Mouse (Mus musculus) embryonic facial prominence, embryonic 11.5 days (tissue): ENCODE results near the gene Myo3a. TPM values are rescaled to one million over a fixed set of nuclear protein-coding genes. Genes with fewer than 3 reads are reported as not detected.
"Not testable (repeated sequence)": the region's sequence is repeated elsewhere in the genome, so short reads cannot be mapped to it uniquely, and the experiment has no call there.

Source experiments
- ATAC-seq: fragments of 200-750 bp; cut with Nextera tagmentation; replicated peaks from 2 replicates; pipeline ENCODE4 v1.8.0; 2017; ENCODE audit warnings: low read depth; ENCODE audit not compliant: insufficient number of reproducible peaks, low FRiP score, low TSS enrichment
- DNase-seq: peaks from one replicate; pipeline ENCODE4 v3.0.0-alpha.2; 2015; ENCODE audit warnings: low spot score
- H3K27ac ChIP-seq: fragments of 300-500 bp; sonication (generic); replicated peaks from 2 replicates; pipeline ENCODE4 v1.5.1; 2014; ENCODE audit warnings: mild to moderate bottlenecking, low read depth, low read length, control low read depth
- H3K27me3 ChIP-seq: fragments of 300-500 bp; sonication (generic); 2 replicates; pipeline ENCODE4 v1.6.1; 2014; ENCODE audit warnings: mild to moderate bottlenecking, low read length, moderate library complexity, mixed read lengths; ENCODE audit not compliant: control insufficient read depth, insufficient read depth
- H3K36me3 ChIP-seq: fragments of 300-500 bp; sonication (generic); replicated peaks from 2 replicates; pipeline ENCODE4 v1.6.1; 2014; ENCODE audit warnings: low read depth, mild to moderate bottlenecking, low read length, moderate library complexity, mixed read lengths; ENCODE audit not compliant: control insufficient read depth, insufficient read depth
- H3K4me1 ChIP-seq: fragments of 300-500 bp; sonication (generic); 2 replicates; pipeline ENCODE4 v1.6.1; 2014; ENCODE audit warnings: low read length, mixed read lengths; ENCODE audit not compliant: control insufficient read depth, insufficient read depth
- H3K4me2 ChIP-seq: fragments of 300-500 bp; sonication (generic); 2 replicates; pipeline ENCODE4 v1.6.1; 2014; ENCODE audit warnings: low read depth, mild to moderate bottlenecking, control low read depth, low read length, moderate library complexity
- H3K4me3 ChIP-seq: fragments of 300-500 bp; sonication (generic); 2 replicates; pipeline ENCODE4 v1.5.1; 2014; ENCODE audit warnings: low read depth, low read length, control low read depth
- H3K9ac ChIP-seq: fragments of 300-500 bp; sonication (generic); replicated peaks from 2 replicates; pipeline ENCODE4 v1.6.1; 2014; ENCODE audit warnings: mild to moderate bottlenecking, control low read depth, low read length
- H3K9me3 ChIP-seq: fragments of 300-500 bp; sonication (generic); replicated peaks from 2 replicates; pipeline ENCODE4 v1.6.1; 2016; ENCODE audit warnings: mild to moderate bottlenecking, low read length, inconsistent platforms, mixed read lengths; ENCODE audit not compliant: control insufficient read depth
- WGBS: fragments of 180-500 bp; shearing (Covaris S2); extraction: QIAGEN DNeasy Blood & Tissue Kit; methylation state at CpG from one replicate; pipeline ENCODE4 v1.1.7; 2014; 5-methylcytosine and 5-hydroxymethylcytosine counted together
- polyA plus RNA-seq: library from polyadenylated mRNA; unstranded; fragments of >200 nt; fragmentation: Nextera tagmentation; extraction: Ambion mirVana; gene quantifications from 2 replicates; pipeline ENCODE4 v1.2.1, GENCODE M21; 2014

The Myo3a gene
- polyA plus RNA-seq, 1 experiment from 2014 or later, result not detected

- ATAC-seq (no peak), DNase-seq (no peak)
- H3K4me2 ChIP-seq, result no peak overlapping the region
- no peak overlapping the region for H3K4me3 ChIP-seq
- H3K27me3 ChIP-seq, result no peaks in the 10 kb centered on the region
- H3K36me3 ChIP-seq, result no peaks in the 10 kb centered on the region
- H3K27ac ChIP-seq, result no peak overlapping the region
- H3K9me3 ChIP-seq, result no peaks in the 10 kb centered on the region
- H3K4me1 ChIP-seq, result no peaks in the 10 kb centered on the region
- H3K9ac ChIP-seq, result no peak overlapping the region
- WGBS, result 17% methylated on average over 2 of the region's 2 CpGs
Observed at GRCm38 (mm10) chr2:22294447-22294738, 67.1 kb downstream of the Myo3a start.

DNA sequence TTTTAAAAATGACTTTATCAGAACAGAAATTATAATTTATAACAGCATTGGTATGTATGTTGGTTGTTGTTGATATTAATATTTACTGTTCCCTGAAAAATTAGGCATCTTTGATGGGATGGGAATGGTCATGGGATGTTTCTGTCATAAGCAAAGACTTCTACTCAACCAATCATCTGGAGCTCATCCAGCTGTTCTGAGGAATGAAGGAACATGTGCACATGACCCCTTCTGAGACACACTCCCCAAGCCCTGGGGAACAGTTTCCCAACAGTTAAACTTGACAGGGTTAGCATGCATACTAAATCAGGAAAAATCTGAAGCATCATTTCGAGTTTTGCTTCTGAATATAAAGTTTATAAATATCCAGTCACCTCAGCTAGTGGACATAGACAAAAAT lies 70.6 kb downstream of the Myo3a start:
- H3K9me3 ChIP-seq, result no peaks in the 10 kb centered on the region
- H3K27ac ChIP-seq, result no peak overlapping the region
- no peak for DNase-seq
- H3K4me1 ChIP-seq, result no peaks in the 10 kb centered on the region
- H3K4me3 ChIP-seq, result no peak overlapping the region
- H3K4me2 ChIP-seq, result no peak overlapping the region
- no peaks in the 10 kb centered on the region for H3K36me3 ChIP-seq
- no peaks in the 10 kb centered on the region for H3K27me3 ChIP-seq
- ATAC-seq, result no peak
- H3K9ac ChIP-seq, result no peak overlapping the region
- WGBS, result 70% methylated on average over 1 of the region's 1 CpGs

- H3K9me3 ChIP-seq, result no peaks in the 10 kb centered on the region
- ATAC-seq (peak; percentile 85), DNase-seq (peak; percentile 40)
- peak overlapping the region; percentile 50 for H3K9ac ChIP-seq
- peak overlapping the region; percentile 81 for H3K4me2 ChIP-seq
- H3K4me3 ChIP-seq, result peak overlapping the region; percentile 36
- H3K27ac ChIP-seq, result no peak overlapping the region
- no peaks in the 10 kb centered on the region for H3K4me1 ChIP-seq
- H3K36me3 ChIP-seq, result no peaks in the 10 kb centered on the region
- no peaks in the 10 kb centered on the region for H3K27me3 ChIP-seq
- WGBS, result 4% methylated on average over 25 of the region's 32 CpGs
Observed at GRCm38 (mm10) chr2:22338269-22338857, 111.1 kb downstream of the Myo3a start.

DNA sequence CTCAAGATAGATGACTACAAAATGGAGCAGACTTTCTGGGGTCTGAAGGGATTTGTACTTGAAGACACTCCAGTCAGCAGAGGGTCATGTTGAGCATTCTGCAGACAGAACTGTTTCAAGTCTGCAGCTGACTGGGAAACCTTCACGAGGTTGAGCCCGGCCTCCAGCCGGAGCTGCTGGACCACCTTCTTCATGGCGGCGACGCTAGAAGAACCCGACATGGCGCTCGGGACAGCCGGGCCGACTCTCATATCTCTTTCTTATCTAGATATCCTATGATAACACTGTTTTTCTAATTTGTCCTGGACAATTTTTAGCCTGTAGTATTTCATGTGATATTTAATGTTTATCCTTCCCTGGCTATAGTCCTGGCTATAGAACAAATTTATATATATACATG lies 183.2 kb downstream of the Myo3a start:
- H3K9me3 ChIP-seq, H3K9ac ChIP-seq, H3K36me3 ChIP-seq, H3K4me2 ChIP-seq, H3K27me3 ChIP-seq, ATAC-seq, H3K27ac ChIP-seq, H3K4me1 ChIP-seq, DNase-seq, H3K4me3 ChIP-seq: not testable (repeated sequence)
- WGBS, result 90% methylated on average over 11 of the region's 11 CpGs

DNA sequence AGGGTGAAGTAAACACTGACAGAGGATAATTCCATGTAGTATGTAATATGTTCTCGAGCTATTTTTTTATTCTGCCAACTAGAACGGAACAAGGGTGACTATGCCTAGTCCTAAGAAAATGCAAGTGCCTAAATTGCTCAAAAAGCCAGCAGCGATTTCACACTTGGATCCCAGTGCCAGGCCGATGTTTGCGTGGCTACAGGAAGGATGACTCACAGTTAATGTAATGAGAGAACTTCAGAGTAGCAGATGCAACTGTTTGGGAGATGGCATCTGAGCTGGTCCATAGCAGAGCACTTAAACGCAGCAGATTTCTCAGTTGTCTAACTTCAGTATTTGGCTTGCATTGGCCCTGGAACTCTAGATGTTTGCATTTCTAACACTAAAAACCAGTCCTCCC lies 321.1 kb downstream of the Myo3a start:
- Histone ChIP-seq H3K27me3 (no peaks in the 10 kb centered on the region), H3K27ac (no peak overlapping the region), H3K9me3 (no peaks in the 10 kb centered on the region), H3K9ac (no peak overlapping the region), H3K4me3 (no peak overlapping the region), H3K36me3 (no peaks in the 10 kb centered on the region), H3K4me2 (no peak overlapping the region), H3K4me1 (no peaks in the 10 kb centered on the region)
- DNase-seq (no peak), ATAC-seq (no peak)
- 88% methylated on average over 6 of the region's 6 CpGs for WGBS

- not testable (repeated sequence) for H3K27me3 ChIP-seq, H3K27ac ChIP-seq, H3K9ac ChIP-seq, H3K9me3 ChIP-seq, H3K4me2 ChIP-seq, H3K36me3 ChIP-seq, H3K4me3 ChIP-seq, DNase-seq, H3K4me1 ChIP-seq
- whole genome bisulfite sequencing, result 88% methylated on average over 13 of the region's 14 CpGs
- ATAC-seq, result peak; percentile 87
Observed at GRCm38 (mm10) chr2:22587469-22588169, 360.3 kb downstream of the Myo3a start.

DNA sequence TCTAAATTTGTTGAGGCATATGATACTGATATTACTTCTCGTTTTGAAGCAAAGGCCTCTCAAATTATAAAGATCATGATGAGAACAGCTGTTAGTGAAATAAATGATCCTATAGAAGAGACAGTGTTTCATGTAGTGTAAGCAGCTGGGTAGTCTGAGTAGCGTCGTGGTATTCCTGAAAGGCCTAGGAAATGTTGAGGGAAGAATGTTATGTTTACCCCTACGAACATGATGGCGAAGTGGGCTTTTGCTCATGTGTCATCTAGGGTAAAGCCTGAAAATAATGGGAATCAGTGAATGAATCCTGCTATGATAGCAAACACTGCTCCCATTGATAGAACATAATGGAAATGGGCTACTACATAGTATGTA lies 360.9 kb downstream of the Myo3a start:
- H3K27me3 ChIP-seq, H3K4me1 ChIP-seq, H3K36me3 ChIP-seq, H3K27ac ChIP-seq, H3K4me3 ChIP-seq, H3K9ac ChIP-seq, H3K4me2 ChIP-seq, H3K9me3 ChIP-seq, DNase-seq: not testable (repeated sequence)
- 88% methylated on average over 5 of the region's 5 CpGs for WGBS
- peak; percentile 50 for ATAC-seq

DNA sequence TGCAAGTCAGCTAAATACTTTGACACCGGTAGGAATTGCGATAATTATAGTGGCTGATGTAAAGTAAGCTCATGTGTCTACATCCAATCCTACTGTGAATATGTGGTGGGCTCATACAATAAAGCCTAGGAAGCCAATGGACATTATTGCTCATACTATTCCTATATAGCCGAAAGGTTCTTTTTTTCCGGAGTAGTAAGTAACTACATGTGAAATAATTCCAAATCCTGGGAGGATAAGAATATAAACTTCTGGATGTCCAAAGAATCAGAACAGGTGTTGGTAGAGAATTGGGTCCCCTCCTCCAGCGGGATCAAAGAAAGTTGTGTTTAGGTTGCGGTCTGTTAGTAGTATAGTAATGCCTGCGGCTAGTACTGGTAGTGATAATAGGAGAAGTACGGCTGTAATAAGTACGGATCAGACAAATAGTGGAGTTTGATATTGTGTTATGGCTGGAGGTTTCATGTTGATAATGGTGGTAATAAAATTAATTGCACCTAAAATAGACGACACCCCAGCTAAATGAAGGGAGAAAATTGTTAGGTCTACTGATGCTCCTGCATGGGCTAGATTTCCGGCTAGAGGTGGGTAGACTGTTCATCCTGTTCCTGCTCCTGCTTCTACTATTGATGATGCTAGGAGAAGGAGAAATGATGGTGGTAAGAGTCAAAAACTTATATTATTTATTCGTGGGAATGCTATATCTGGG lies 361.5 kb downstream of the Myo3a start:
- H3K9ac ChIP-seq, H3K4me2 ChIP-seq, H3K27ac ChIP-seq, H3K4me3 ChIP-seq, H3K4me1 ChIP-seq, H3K27me3 ChIP-seq, H3K36me3 ChIP-seq, H3K9me3 ChIP-seq, DNase-seq: not testable (repeated sequence)
- 72% methylated on average over 12 of the region's 12 CpGs for WGBS
- ATAC-seq, result peak; percentile 98
